19 mouse cellular contexts compared by ENCODE assay signal in genomic region chr1:105900158-105900557, GRCm38 (mm10).
"Had no signal": no experiment of that assay in that cellular context is flagged by ENCODE, and none has a peak within 500 bp of the region (broad histone marks: within the 10 kb centered on the region; RNA-seq: fewer than 3 reads in every experiment).

No protein-coding gene starts in this region.

- H3K36me3 ChIP-seq: midbrain, embryonic 10.5 days; midbrain, embryonic 12.5 days; neural tube, embryonic 13.5 days; neural tube, embryonic 15.5 days had no signal

- H3K4me3 ChIP-seq: midbrain, embryonic 10.5 days; midbrain, embryonic 12.5 days; myocyte; neural tube, embryonic 13.5 days; neural tube, embryonic 15.5 days had no signal

- H3K27me3 ChIP-seq: midbrain, embryonic 12.5 days; neural tube, embryonic 13.5 days; neural tube, embryonic 15.5 days had no signal

- H3K4me2 ChIP-seq: lung, embryonic 14.5 days; midbrain, embryonic 12.5 days; neural tube, embryonic 13.5 days; neural tube, embryonic 15.5 days had no signal

- H3K4me1 ChIP-seq: midbrain, embryonic 12.5 days; neural tube, embryonic 13.5 days; neural tube, embryonic 15.5 days had no signal

- DNase-seq: lung, adult 18-20 months; lung, embryonic 14.5 days; lung, postnatal 10 days; lung, postnatal 4 days; midbrain, embryonic 14.5 days; retina, postnatal 1 day; right cerebral cortex, adult 18-20 months; right cerebral cortex, postnatal 25 days; right cerebral cortex, postnatal 4 days; spleen, adult 18-20 months; thymus, adult 18-20 months; thymus, postnatal 14 days; thymus, postnatal 36 days had no signal

- ATAC-seq: midbrain, embryonic 16.5 days had no signal

- H3K9me3 ChIP-seq: midbrain, embryonic 10.5 days; midbrain, embryonic 12.5 days; neural tube, embryonic 13.5 days; neural tube, embryonic 15.5 days had no signal

- H3K27ac ChIP-seq: midbrain, embryonic 10.5 days; midbrain, embryonic 12.5 days; neural tube, embryonic 13.5 days; neural tube, embryonic 15.5 days had no signal

- H3K9ac ChIP-seq: lung, embryonic 14.5 days; midbrain, embryonic 12.5 days; neural tube, embryonic 13.5 days; neural tube, embryonic 15.5 days had no signal
